ENCODE assay signal across 27 mouse cellular contexts in the genomic region with DNA sequence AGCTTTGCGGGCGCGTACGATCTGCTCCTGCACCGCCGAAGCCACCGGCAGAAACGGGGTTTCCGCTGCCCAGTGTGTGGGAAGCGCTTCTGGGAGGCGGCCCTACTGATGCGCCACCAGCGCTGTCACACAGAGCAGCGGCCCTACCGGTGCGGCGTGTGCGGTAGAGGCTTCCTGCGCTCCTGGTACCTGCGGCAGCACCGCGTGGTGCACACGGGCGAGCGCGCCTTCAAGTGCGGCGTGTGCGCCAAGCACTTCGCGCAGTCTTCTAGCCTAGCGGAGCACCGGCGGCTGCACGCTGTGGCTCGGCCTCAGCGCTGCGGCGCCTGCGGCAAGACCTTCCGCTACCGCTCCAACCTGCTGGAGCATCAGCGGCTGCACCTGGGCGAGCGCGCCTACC. TPM values are rescaled to one million over a fixed set of nuclear protein-coding genes. Genes with fewer than 3 reads are reported as not detected.
DNase-seq lines count a peak whose midpoint lies in the region; ATAC-seq and TF ChIP-seq lines count a peak whose summit lies in the region.
"Had no signal": no experiment of that assay in that cellular context is flagged by ENCODE, and none has a peak within 500 bp of the region (broad histone marks: within the 10 kb centered on the region; RNA-seq: fewer than 3 reads in every experiment).

No protein-coding gene starts in this region.

- no peak overlapping the region for H3K27ac ChIP-seq in forebrain, embryonic 16.5 days (ENCODE audit: low read length)
- no peak overlapping the region for H3K27ac ChIP-seq in forebrain, embryonic 13.5 days
- no peak overlapping the region for H3K27ac ChIP-seq in kidney, embryonic 16.5 days (ENCODE audit: low read length)
- H3K27ac ChIP-seq in ES-E14 (ENCODE audit: insufficient read depth, low read depth, low read length, poor library complexity, severe bottlenecking), result no peak overlapping the region
- no peak overlapping the region for H3K27ac ChIP-seq in limb, embryonic 10.5 days
- H3K27ac ChIP-seq: limb, embryonic 15.5 days; liver, embryonic 15.5 days; lung, embryonic 15.5 days; midbrain, embryonic 15.5 days had no signal

- in situ Hi-C loops in ES-E14 (cut with MboI; ENCODE audit: low sequenced_read_pairs in 2 of 2, unreplicated experiment in 2 of 2), result no loop called here

- 79% methylated on average over 46 of the region's 46 CpGs for WGBS in forebrain, embryonic 16.5 days
- WGBS in forebrain, embryonic 13.5 days, result 81% methylated on average over 46 of the region's 46 CpGs
- 84% methylated on average over 46 of the region's 46 CpGs for WGBS in kidney, embryonic 16.5 days
- WGBS in limb, embryonic 10.5 days, result 72% methylated on average over 46 of the region's 46 CpGs

- peaks cover 18% of the 10 kb centered on the region for H3K9me3 ChIP-seq in forebrain, embryonic 16.5 days (ENCODE audit: control insufficient read depth, low read length)
- H3K9me3 ChIP-seq in forebrain, embryonic 13.5 days (replicated peaks), result peaks cover 28% of the 10 kb centered on the region
- peaks cover 51% of the 10 kb centered on the region for H3K9me3 ChIP-seq in kidney, embryonic 16.5 days (ENCODE audit: low read length)
- no peaks in the 10 kb centered on the region for H3K9me3 ChIP-seq in ES-E14 (ENCODE audit: control insufficient read depth, insufficient read depth, low read depth, low read length)
- peaks cover 41% of the 10 kb centered on the region for H3K9me3 ChIP-seq in limb, embryonic 10.5 days (replicated peaks)

- H3K36me3 ChIP-seq in forebrain, embryonic 16.5 days (ENCODE audit: control insufficient read depth, insufficient read depth), result peaks cover 54% of the 10 kb centered on the region
- H3K36me3 ChIP-seq in forebrain, embryonic 13.5 days (ENCODE audit: poor library complexity, severe bottlenecking), result peaks cover 96% of the 10 kb centered on the region
- peaks cover 94% of the 10 kb centered on the region for H3K36me3 ChIP-seq in kidney, embryonic 16.5 days (ENCODE audit: insufficient read depth, low read length)
- peaks cover 5% of the 10 kb centered on the region; the same call in 1 of the 2 replicates for H3K36me3 ChIP-seq in ES-E14 (ENCODE audit: control insufficient read depth, insufficient read depth, low read length, poor library complexity, severe bottlenecking)
- H3K36me3 ChIP-seq in limb, embryonic 10.5 days, result peaks cover 99% of the 10 kb centered on the region

- no peak for DNase-seq in kidney, adult 18-20 months
- DNase-seq in ES-E14 (ENCODE audit: low read depth, low spot score), result no peak
- no peak for DNase-seq in limb, embryonic 10.5 days (ENCODE audit: low spot score)
- no peak for DNase-seq in right cerebral cortex, postnatal 14 days
- no peak for DNase-seq in layer of hippocampus, postnatal 10 days (ENCODE audit: low spot score in 2 of 2)
- DNase-seq: adrenal gland, postnatal 14 days; cerebellum, adult 8-10 months; gastrocnemius, postnatal 10 days; kidney, adult 2 months; kidney, postnatal 4 days; lung, postnatal 36 days; thymus, postnatal 25 days had no signal

- 0 out of 2 replicates have a peak, but pooled peaks have one; percentile 19 for ATAC-seq in forebrain, embryonic 16.5 days
- no peak for ATAC-seq in forebrain, embryonic 13.5 days
- ATAC-seq in kidney, embryonic 16.5 days (ENCODE audit: low FRiP score, low TSS enrichment), result 0 out of 2 replicates have a peak, but pooled peaks have one; percentile 4
- ATAC-seq: CD4-positive, CD25-positive, alpha-beta regulatory T cell, adult 4 months; midbrain, embryonic 15.5 days had no signal

- no peaks in the 10 kb centered on the region for H3K4me1 ChIP-seq in forebrain, embryonic 16.5 days (replicated peaks; ENCODE audit: control insufficient read depth, insufficient read depth, low read length)
- H3K4me1 ChIP-seq in forebrain, embryonic 13.5 days, result no peaks in the 10 kb centered on the region
- H3K4me1 ChIP-seq in kidney, embryonic 16.5 days (ENCODE audit: insufficient read depth, low read length), result no peaks in the 10 kb centered on the region
- peaks cover 0 to 12% of the 10 kb centered on the region in 2 experiments; a peak in 1 of 4 replicates for H3K4me1 ChIP-seq in ES-E14 (ENCODE audit: control insufficient read depth in 2 of 2, insufficient read depth in 2 of 2, low read length in 2 of 2, poor library complexity in 1 of 2)
- no peaks in the 10 kb centered on the region for H3K4me1 ChIP-seq in limb, embryonic 10.5 days
- H3K4me1 ChIP-seq: limb, embryonic 15.5 days; liver, embryonic 15.5 days; lung, embryonic 15.5 days; midbrain, embryonic 15.5 days had no signal

- no peak overlapping the region for H3K4me2 ChIP-seq in forebrain, embryonic 16.5 days (ENCODE audit: low read length)
- H3K4me2 ChIP-seq in forebrain, embryonic 13.5 days, result no peak overlapping the region
- H3K4me2 ChIP-seq in kidney, embryonic 16.5 days (replicated peaks; ENCODE audit: low read depth, low read length), result no peak overlapping the region
- H3K4me2 ChIP-seq: heart, embryonic 11.5 days; limb, embryonic 15.5 days; liver, embryonic 15.5 days; lung, embryonic 15.5 days; midbrain, embryonic 15.5 days had no signal

- H3K4me3 ChIP-seq in forebrain, embryonic 16.5 days (replicated peaks; ENCODE audit: low read length), result no peak overlapping the region
- H3K4me3 ChIP-seq in forebrain, embryonic 13.5 days, result no peak overlapping the region
- H3K4me3 ChIP-seq in kidney, embryonic 16.5 days (ENCODE audit: low read length), result no peak overlapping the region
- H3K4me3 ChIP-seq in ES-E14 (ENCODE audit: insufficient read depth in 1 of 2, low read depth in 1 of 2, low read length in 2 of 2, poor library complexity in 1 of 2, severe bottlenecking in 1 of 2), result peak overlapping the region; percentile 59 to 63
- peak overlapping the region; percentile 9; the same call in 1 of the 2 replicates for H3K4me3 ChIP-seq in limb, embryonic 10.5 days
- H3K4me3 ChIP-seq: limb, embryonic 15.5 days; liver, embryonic 15.5 days; lung, embryonic 15.5 days; midbrain, embryonic 15.5 days had no signal

- H3K9ac ChIP-seq in forebrain, embryonic 16.5 days (replicated peaks; ENCODE audit: low read depth, low read length), result no peak overlapping the region
- H3K9ac ChIP-seq in forebrain, embryonic 13.5 days, result no peak overlapping the region
- H3K9ac ChIP-seq in kidney, embryonic 16.5 days (replicated peaks; ENCODE audit: low read length), result no peak overlapping the region
- peak overlapping the region; percentile 50 for H3K9ac ChIP-seq in ES-E14 (ENCODE audit: insufficient read depth, low read depth, low read length, poor library complexity, severe bottlenecking)
- H3K9ac ChIP-seq: limb, embryonic 15.5 days; liver, embryonic 15.5 days; lung, embryonic 15.5 days; midbrain, embryonic 15.5 days had no signal

- no peaks in the 10 kb centered on the region for H3K27me3 ChIP-seq in forebrain, embryonic 16.5 days (replicated peaks; ENCODE audit: control insufficient read depth, insufficient read depth, low read length)
- no peaks in the 10 kb centered on the region for H3K27me3 ChIP-seq in forebrain, embryonic 13.5 days
- no peaks in the 10 kb centered on the region for H3K27me3 ChIP-seq in kidney, embryonic 16.5 days (ENCODE audit: insufficient read depth, low read length)
- H3K27me3 ChIP-seq in limb, embryonic 10.5 days (ENCODE audit: low read depth, poor library complexity, severe bottlenecking), result peaks cover 14% of the 10 kb centered on the region; the same call in 1 of the 2 replicates
- H3K27me3 ChIP-seq: limb, embryonic 15.5 days; liver, embryonic 15.5 days; lung, embryonic 15.5 days; midbrain, embryonic 15.5 days had no signal

TF ChIP-seq in ES-E14, 5 proteins besides CTCF, POLR2A, EP300 and RAD21 (continues in another document):
- no peak for TF ChIP-seq ZNF384 (IDR thresholded peaks at IDR 0.05; ENCODE audit: low read depth, low read length)

RNA-seq across cellular contexts. Expression of a gene that starts 2.4 kb away (rescaled TPM):
- polyA plus RNA-seq in forebrain, embryonic 16.5 days (2015; fragmentation: Nextera tagmentation; extraction: Ambion mirVana), result not detected in 2 replicates
- not detected in 2 replicates for polyA plus RNA-seq in forebrain, embryonic 13.5 days (2015; fragmentation: Nextera tagmentation; extraction: Ambion mirVana)
- polyA plus RNA-seq in kidney, embryonic 16.5 days (2015; fragmentation: Nextera tagmentation; extraction: Ambion mirVana), result 1.3 TPM in 1 of 2 replicates, not detected in the other
- total RNA-seq in ES-E14 (2012; rRNA removed), result not detected in 2 replicates
- not detected in 2 replicates for polyA plus RNA-seq in limb, embryonic 10.5 days (2016; fragmentation: Nextera tagmentation; extraction: Ambion mirVana)
- total RNA-seq in layer of hippocampus, postnatal 10 days (2021), result not detected
- total RNA-seq: adrenal gland, postnatal 14 days; left cerebral cortex, adult 18-20 months had no signal
- polyA plus RNA-seq: CD4-positive, CD25-positive, alpha-beta regulatory T cell, adult 4 months; heart, embryonic 11.5 days; heart, postnatal 0 days; hindbrain, embryonic 11.5 days; kidney, adult 2 months; limb, embryonic 15.5 days; liver, embryonic 15.5 days; lung, embryonic 15.5 days; midbrain, embryonic 15.5 days had no signal

RNA-seq across cellular contexts. Expression of a gene that starts 6.8 kb away (rescaled TPM):
- polyA plus RNA-seq in forebrain, embryonic 16.5 days (2015; fragmentation: Nextera tagmentation; extraction: Ambion mirVana), result 8.0 and 9.5 TPM in 2 replicates
- 5.6 and 8.4 TPM in 2 replicates for polyA plus RNA-seq in forebrain, embryonic 13.5 days (2015; fragmentation: Nextera tagmentation; extraction: Ambion mirVana)
- 8.1 and 8.2 TPM in 2 replicates for polyA plus RNA-seq in kidney, embryonic 16.5 days (2015; fragmentation: Nextera tagmentation; extraction: Ambion mirVana)
- 0.58 and 0.71 TPM in 2 replicates for total RNA-seq in ES-E14 (2012; rRNA removed)
- polyA plus RNA-seq in limb, embryonic 10.5 days (2016; fragmentation: Nextera tagmentation; extraction: Ambion mirVana), result 2.5 and 4.0 TPM in 2 replicates
- 1 to 10 TPM; 5.4 to 5.8 TPM for total RNA-seq in layer of hippocampus, postnatal 10 days (2021)

RNA-seq across cellular contexts. Expression of a gene that starts 11.1 kb away (rescaled TPM):
- polyA plus RNA-seq in forebrain, embryonic 16.5 days (2015; fragmentation: Nextera tagmentation; extraction: Ambion mirVana), result 50.5 and 59.1 TPM in 2 replicates
- 17.0 and 19.7 TPM in 2 replicates for polyA plus RNA-seq in forebrain, embryonic 13.5 days (2015; fragmentation: Nextera tagmentation; extraction: Ambion mirVana)
- polyA plus RNA-seq in kidney, embryonic 16.5 days (2015; fragmentation: Nextera tagmentation; extraction: Ambion mirVana), result 27.1 and 30.3 TPM in 2 replicates
- 7.5 and 11.2 TPM in 2 replicates for total RNA-seq in ES-E14 (2012; rRNA removed)
- polyA plus RNA-seq in limb, embryonic 10.5 days (2016; fragmentation: Nextera tagmentation; extraction: Ambion mirVana), result 5.5 and 9.0 TPM in 2 replicates
- total RNA-seq in layer of hippocampus, postnatal 10 days (2021), result 10 to 100 TPM; 59.9 to 60.2 TPM
- total RNA-seq: granulocyte monocyte progenitor cell, adult 5-6 weeks had no signal

RNA-seq across cellular contexts. Expression of a gene that starts 11.3 kb away (rescaled TPM):
- polyA plus RNA-seq in forebrain, embryonic 16.5 days (2015; fragmentation: Nextera tagmentation; extraction: Ambion mirVana), result 5.9 and 6.5 TPM in 2 replicates
- 5.1 and 5.4 TPM in 2 replicates for polyA plus RNA-seq in forebrain, embryonic 13.5 days (2015; fragmentation: Nextera tagmentation; extraction: Ambion mirVana)
- polyA plus RNA-seq in kidney, embryonic 16.5 days (2015; fragmentation: Nextera tagmentation; extraction: Ambion mirVana), result 6.6 and 7.6 TPM in 2 replicates
- total RNA-seq in ES-E14 (2012; rRNA removed), result 12.9 and 18.4 TPM in 2 replicates
- polyA plus RNA-seq in limb, embryonic 10.5 days (2016; fragmentation: Nextera tagmentation; extraction: Ambion mirVana), result 7.5 and 7.7 TPM in 2 replicates
- 10 to 100 TPM; 36.4 TPM for total RNA-seq in layer of hippocampus, postnatal 10 days (2021)

RNA-seq across cellular contexts. Expression of a gene that starts 16.2 kb away (rescaled TPM):
- 0.91 TPM in 1 of 2 replicates, not detected in the other for polyA plus RNA-seq in forebrain, embryonic 16.5 days (2015; fragmentation: Nextera tagmentation; extraction: Ambion mirVana)
- 1.5 and 2.1 TPM in 2 replicates for polyA plus RNA-seq in forebrain, embryonic 13.5 days (2015; fragmentation: Nextera tagmentation; extraction: Ambion mirVana)
- 1.7 and 1.9 TPM in 2 replicates for polyA plus RNA-seq in kidney, embryonic 16.5 days (2015; fragmentation: Nextera tagmentation; extraction: Ambion mirVana)
- not detected in 2 replicates for total RNA-seq in ES-E14 (2012; rRNA removed)
- polyA plus RNA-seq in limb, embryonic 10.5 days (2016; fragmentation: Nextera tagmentation; extraction: Ambion mirVana), result 2.0 TPM in 1 of 2 replicates, not detected in the other
- total RNA-seq in layer of hippocampus, postnatal 10 days (2021), result not detected
- total RNA-seq: adrenal gland, postnatal 14 days; gastrocnemius, postnatal 10 days; left cerebral cortex, adult 18-20 months; left cerebral cortex, postnatal 25 days; neutrophil, adult 5-6 weeks had no signal
- polyA plus RNA-seq: limb, embryonic 15.5 days had no signal

Comparison
In these comparisons a context has a peak if more than half of its experiments do, and no peak if none do; other contexts are left out.
1. H3K4me3 ChIP-seq: peak in ES-E14 (2 of 2) and limb, embryonic 10.5 days (single experiment); none in forebrain, embryonic 16.5 days (single experiment), forebrain, embryonic 13.5 days (single experiment) and kidney, embryonic 16.5 days (single experiment).